Mouse (Mus musculus): ENCODE measurements around the gene Rbfox3. TPM values are rescaled to one million over a fixed set of nuclear protein-coding genes. Genes with fewer than 3 reads are reported as not detected.

Rbfox3 gene
- polyA plus RNA-seq, 1 experiment from 2014 or later = 0.60 TPM

- Histone ChIP-seq H3K4me1 (peaks cover 19% of the 10 kb centered on the region), H3K27me3 (ENCODE audit: insufficient read depth, poor library complexity, severe bottlenecking) (peaks cover 99% of the 10 kb centered on the region), H3K36me3 (no peaks in the 10 kb centered on the region), H3K9me3 (no peaks in the 10 kb centered on the region), H3K27ac (no peak overlapping the region), H3K4me3 (no peak overlapping the region)
- no peak for DNase-seq (ENCODE audit: low spot score)
- WGBS = 63% methylated on average over 7 of the region's 7 CpGs
Measured at GRCm38 (mm10) chr11:118573000-118573399, 338.4 kb downstream of the Rbfox3 start.

DNA sequence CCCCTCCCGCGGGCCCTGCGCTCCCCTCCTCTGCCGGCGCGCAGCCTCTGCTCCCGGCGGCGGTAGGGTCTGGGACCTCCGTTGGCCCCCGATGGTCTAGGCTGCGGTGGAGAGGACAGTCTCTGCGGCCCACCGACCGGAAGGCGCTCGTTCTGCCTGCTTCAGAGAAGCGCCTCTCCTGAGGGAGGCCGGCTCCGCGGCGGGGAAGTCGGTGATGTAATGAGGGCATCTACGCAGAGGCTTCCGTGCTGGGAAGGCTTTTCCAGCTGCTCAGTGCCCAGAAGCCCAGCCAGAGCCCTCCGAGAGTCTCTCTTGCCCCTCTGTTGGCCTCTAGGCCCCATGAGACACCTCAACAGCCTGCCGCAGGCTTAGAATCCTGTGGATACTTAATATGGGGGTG, 341.2 kb downstream of the Rbfox3 start:
- WGBS = under 1% methylated on average over 27 of the region's 27 CpGs
- H3K4me3 ChIP-seq = peak overlapping the region; percentile 44

DNA sequence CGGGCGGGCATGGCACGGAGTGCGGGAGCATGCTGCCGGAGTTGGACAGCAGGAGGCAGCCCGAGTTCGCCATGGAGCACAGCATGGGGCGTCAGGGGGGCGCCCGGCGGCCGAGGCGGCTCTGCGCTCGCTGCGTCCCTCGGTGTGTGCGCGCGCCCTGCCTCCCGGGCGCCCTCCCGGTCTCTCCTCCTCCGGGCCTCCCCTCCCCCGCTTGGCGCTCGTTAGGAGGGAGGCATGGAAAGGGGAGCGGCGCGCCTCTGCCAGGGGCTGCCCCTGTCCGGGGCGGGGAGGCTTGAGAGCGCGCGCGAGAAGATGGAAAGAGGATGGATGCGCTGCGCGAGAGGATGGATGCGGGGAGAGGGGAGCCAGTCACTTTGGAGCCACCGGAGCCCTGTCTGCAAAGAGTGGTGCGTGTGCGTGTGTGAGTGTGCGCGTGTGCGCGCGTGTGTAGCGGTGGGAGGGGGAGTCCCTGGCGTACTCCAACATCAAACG, 341.8 kb downstream of the Rbfox3 start:
- no peak overlapping the region for H3K27ac ChIP-seq
- H3K4me3 ChIP-seq = peak overlapping the region; percentile 44
- no peak for DNase-seq (ENCODE audit: low spot score)
- no peaks in the 10 kb centered on the region for H3K36me3 ChIP-seq
- peaks cover 98% of the 10 kb centered on the region for H3K27me3 ChIP-seq (ENCODE audit: insufficient read depth, poor library complexity, severe bottlenecking)
- no peaks in the 10 kb centered on the region for H3K9me3 ChIP-seq
- under 1% methylated on average over 51 of the region's 51 CpGs for WGBS
- H3K4me1 ChIP-seq = peaks cover 19% of the 10 kb centered on the region

More for the DNA sequence above, 341.2 kb downstream of the Rbfox3 start:
- Histone ChIP-seq H3K27me3 (ENCODE audit: insufficient read depth, poor library complexity, severe bottlenecking) (peaks cover 98% of the 10 kb centered on the region), H3K9me3 (no peaks in the 10 kb centered on the region), H3K36me3 (no peaks in the 10 kb centered on the region), H3K4me1 (peaks cover 19% of the 10 kb centered on the region), H3K27ac (no peak overlapping the region)
- no peak for DNase-seq (ENCODE audit: low spot score)

GRCm38 (mm10) chr11:118563877-118564276, 347.5 kb downstream of the Rbfox3 start:
- 78% methylated on average over 5 of the region's 5 CpGs for WGBS
- DNase-seq (ENCODE audit: low spot score) = no peak
- H3K27ac ChIP-seq = no peak overlapping the region

DNA sequence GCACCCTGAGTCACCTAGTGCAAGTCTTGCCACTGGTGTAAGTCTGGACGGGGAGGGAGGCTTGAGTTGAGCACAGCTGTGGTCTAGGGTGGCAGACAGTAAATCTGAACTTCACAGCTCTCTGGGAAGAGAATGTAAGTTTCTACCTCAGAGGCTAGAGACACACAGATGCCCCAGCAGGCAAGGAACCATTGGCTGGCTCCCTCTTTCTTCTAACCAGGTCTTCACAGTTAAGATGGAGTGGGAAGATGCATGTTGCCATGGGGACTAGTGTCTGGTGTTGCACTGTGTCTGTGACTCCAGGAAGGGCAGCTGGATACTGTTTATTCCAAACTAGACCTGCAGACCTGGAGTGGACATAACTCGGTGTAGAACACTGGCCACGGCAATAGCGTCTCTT, 348.6 kb downstream of the Rbfox3 start:
- Histone ChIP-seq H3K4me3 (no peak overlapping the region), H3K4me1 (no peaks in the 10 kb centered on the region), H3K9me3 (no peaks in the 10 kb centered on the region), H3K27me3 (ENCODE audit: insufficient read depth, poor library complexity, severe bottlenecking) (peaks cover 54% of the 10 kb centered on the region), H3K27ac (no peak overlapping the region), H3K36me3 (no peaks in the 10 kb centered on the region)
- no peak for DNase-seq (ENCODE audit: low spot score)
- 79% methylated on average over 4 of the region's 4 CpGs for whole genome bisulfite sequencing

More at GRCm38 (mm10) chr11:118563877-118564276, 347.5 kb downstream of the Rbfox3 start:
- Histone ChIP-seq H3K4me1 (peaks cover 3% of the 10 kb centered on the region), H3K9me3 (no peaks in the 10 kb centered on the region), H3K36me3 (no peaks in the 10 kb centered on the region), H3K4me3 (no peak overlapping the region), H3K27me3 (ENCODE audit: insufficient read depth, poor library complexity, severe bottlenecking) (peaks cover 64% of the 10 kb centered on the region)

- no peaks in the 10 kb centered on the region for H3K9me3 ChIP-seq
- no peaks in the 10 kb centered on the region; the same call in 1 of the 2 replicates for H3K4me1 ChIP-seq
- no peak for DNase-seq (ENCODE audit: low spot score)
- H3K4me3 ChIP-seq = no peak overlapping the region
- H3K27ac ChIP-seq = no peak overlapping the region
- peaks cover 44% of the 10 kb centered on the region for H3K27me3 ChIP-seq (ENCODE audit: insufficient read depth, poor library complexity, severe bottlenecking)
- no peaks in the 10 kb centered on the region for H3K36me3 ChIP-seq
- WGBS = 66% methylated on average over 8 of the region's 8 CpGs
Measured at GRCm38 (mm10) chr11:118558193-118558592, 353.2 kb downstream of the Rbfox3 start.

GRCm38 (mm10) chr11:118555631-118556030, 355.8 kb downstream of the Rbfox3 start:
- no peak for DNase-seq (ENCODE audit: low spot score)
- WGBS = 56% methylated on average over 5 of the region's 5 CpGs
- H3K27me3 ChIP-seq (ENCODE audit: insufficient read depth, poor library complexity, severe bottlenecking) = peaks cover 59% of the 10 kb centered on the region

GRCm38 (mm10) chr11:118554542-118554941, 356.9 kb downstream of the Rbfox3 start:
- Histone ChIP-seq H3K27ac (no peak overlapping the region), H3K36me3 (no peaks in the 10 kb centered on the region), H3K4me1 (no peaks in the 10 kb centered on the region; the same call in 1 of the 2 replicates), H3K9me3 (no peaks in the 10 kb centered on the region), H3K4me3 (no peak overlapping the region), H3K27me3 (ENCODE audit: insufficient read depth, poor library complexity, severe bottlenecking) (peaks cover 70% of the 10 kb centered on the region)
- 15% methylated on average over 4 of the region's 4 CpGs for WGBS
- no peak for DNase-seq (ENCODE audit: low spot score)

More at GRCm38 (mm10) chr11:118555631-118556030, 355.8 kb downstream of the Rbfox3 start:
- no peaks in the 10 kb centered on the region for H3K36me3 ChIP-seq
- H3K27ac ChIP-seq = no peak overlapping the region
- no peaks in the 10 kb centered on the region; the same call in 1 of the 2 replicates for H3K4me1 ChIP-seq
- H3K4me3 ChIP-seq = no peak overlapping the region
- H3K9me3 ChIP-seq = no peaks in the 10 kb centered on the region

DNA sequence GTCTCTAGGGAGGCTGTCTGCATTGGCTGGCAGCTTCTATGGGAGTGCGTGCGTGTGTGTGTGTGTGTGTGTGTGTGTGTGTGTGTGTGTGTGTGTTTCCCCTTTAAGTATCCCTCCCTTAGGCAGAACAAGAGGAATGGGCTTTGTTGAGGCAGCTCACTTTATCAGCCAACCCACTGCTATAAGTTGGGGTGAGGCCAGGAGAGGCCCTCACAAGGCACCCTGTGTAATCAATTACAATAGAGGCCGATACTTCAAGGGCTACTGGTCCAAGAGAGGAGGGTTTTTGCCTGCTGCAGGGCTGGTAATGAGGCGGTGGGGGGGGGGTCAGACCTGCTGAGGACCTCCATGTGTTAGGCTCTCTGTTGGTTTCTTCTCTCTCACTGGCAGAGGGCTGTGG, 357.5 kb downstream of the Rbfox3 start:
- Histone ChIP-seq H3K27me3 (ENCODE audit: insufficient read depth, poor library complexity, severe bottlenecking) (peaks cover 76% of the 10 kb centered on the region), H3K9me3 (no peaks in the 10 kb centered on the region), H3K27ac (no peak overlapping the region), H3K4me1 (no peaks in the 10 kb centered on the region; the same call in 1 of the 2 replicates), H3K4me3 (no peak overlapping the region), H3K36me3 (no peaks in the 10 kb centered on the region)
- WGBS = 40% methylated on average over 4 of the region's 4 CpGs
- DNase-seq (ENCODE audit: low spot score) = no peak

GRCm38 (mm10) chr11:118553001-118553400, 358.4 kb downstream of the Rbfox3 start:
- Histone ChIP-seq H3K9me3 (no peaks in the 10 kb centered on the region), H3K4me3 (no peak overlapping the region), H3K27me3 (ENCODE audit: insufficient read depth, poor library complexity, severe bottlenecking) (peaks cover 81% of the 10 kb centered on the region), H3K4me1 (no peaks in the 10 kb centered on the region; the same call in 1 of the 2 replicates), H3K27ac (no peak overlapping the region), H3K36me3 (no peaks in the 10 kb centered on the region)
- WGBS = 42% methylated on average over 6 of the region's 6 CpGs
- DNase-seq (ENCODE audit: low spot score) = no peak

DNA sequence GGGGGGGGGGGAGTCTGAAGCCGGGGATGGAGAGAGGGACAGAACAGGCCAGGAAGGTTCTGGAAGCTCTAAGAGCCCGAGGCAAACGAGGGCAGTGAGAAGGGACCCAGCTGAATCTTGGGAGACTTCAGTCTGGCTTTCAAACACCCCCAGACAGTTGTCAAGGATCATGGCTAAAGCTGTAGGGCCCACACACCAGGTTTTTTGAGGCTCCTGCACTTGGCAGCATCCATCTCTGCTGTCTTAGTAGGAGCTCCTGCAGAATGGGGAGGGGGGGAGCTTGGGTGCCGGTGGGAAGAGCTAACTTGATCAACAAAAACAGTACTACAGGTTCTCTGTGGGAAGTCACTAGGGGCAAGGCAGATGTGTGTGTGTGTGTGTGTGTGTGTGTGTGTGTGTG, 358.9 kb downstream of the Rbfox3 start:
- H3K27me3 ChIP-seq (ENCODE audit: insufficient read depth, poor library complexity, severe bottlenecking) = peaks cover 81% of the 10 kb centered on the region
- no peak for DNase-seq (ENCODE audit: low spot score)
- H3K4me1 ChIP-seq = no peaks in the 10 kb centered on the region; the same call in 1 of the 2 replicates
- no peak overlapping the region for H3K4me3 ChIP-seq
- WGBS = 64% methylated on average over 4 of the region's 4 CpGs
- H3K9me3 ChIP-seq = no peaks in the 10 kb centered on the region
- no peaks in the 10 kb centered on the region for H3K36me3 ChIP-seq
- H3K27ac ChIP-seq = no peak overlapping the region

- no peak overlapping the region for H3K4me3 ChIP-seq
- H3K9me3 ChIP-seq = no peaks in the 10 kb centered on the region
- peaks cover 80% of the 10 kb centered on the region for H3K27me3 ChIP-seq (ENCODE audit: insufficient read depth, poor library complexity, severe bottlenecking)
- no peak for DNase-seq (ENCODE audit: low spot score)
- no peaks in the 10 kb centered on the region for H3K36me3 ChIP-seq
- H3K4me1 ChIP-seq = no peaks in the 10 kb centered on the region; the same call in 1 of the 2 replicates
- no peak overlapping the region for H3K27ac ChIP-seq
- WGBS = 45% methylated on average over 3 of the region's 3 CpGs
Measured at GRCm38 (mm10) chr11:118551705-118552104, 359.7 kb downstream of the Rbfox3 start.

DNA sequence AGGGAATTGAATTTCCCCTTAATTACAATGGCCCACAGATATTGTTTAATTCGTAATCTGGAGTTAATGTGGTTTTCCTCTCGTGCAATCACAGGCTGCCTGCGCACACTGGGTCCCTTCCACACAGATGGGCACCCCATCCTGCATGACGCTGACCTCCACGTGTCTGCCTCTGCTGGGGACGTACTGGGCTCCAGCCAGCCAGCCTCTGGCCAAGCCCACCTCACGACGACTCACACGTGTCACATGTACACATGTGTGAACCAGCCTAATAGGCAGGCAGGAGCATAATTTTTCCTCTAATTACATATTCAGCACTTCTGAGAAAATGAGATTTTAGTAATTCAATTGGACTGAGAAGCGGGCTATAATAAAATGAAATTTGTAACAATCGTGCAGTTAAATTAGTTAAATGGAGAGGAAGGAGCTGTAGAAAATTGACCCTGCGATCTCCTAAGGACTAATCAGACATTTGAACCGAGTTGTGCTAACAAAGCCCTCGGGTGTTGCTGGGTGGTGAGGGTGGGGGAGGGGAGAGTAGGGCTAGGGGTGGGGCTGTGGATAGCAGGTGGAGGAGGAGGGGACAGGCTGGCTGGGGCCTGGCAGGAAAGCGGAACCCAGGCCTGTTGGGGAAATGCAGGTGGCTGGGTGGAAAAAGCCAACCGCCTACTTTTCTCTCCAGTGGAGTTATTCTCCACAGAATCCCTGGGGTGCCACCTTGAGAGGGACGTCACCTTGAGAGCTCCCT, 360.4 kb downstream of the Rbfox3 start:
- no peaks in the 10 kb centered on the region for H3K9me3 ChIP-seq
- no peak overlapping the region for H3K4me3 ChIP-seq
- no peaks in the 10 kb centered on the region; the same call in 1 of the 2 replicates for H3K4me1 ChIP-seq
- 36% methylated on average over 17 of the region's 17 CpGs for WGBS
- H3K27ac ChIP-seq = no peak overlapping the region
- H3K36me3 ChIP-seq = no peaks in the 10 kb centered on the region
- DNase-seq (ENCODE audit: low spot score) = no peak
- peaks cover 79% of the 10 kb centered on the region for H3K27me3 ChIP-seq (ENCODE audit: insufficient read depth, poor library complexity, severe bottlenecking)

Measured in heart, embryonic 10.5 days (tissue).